Mouse (Mus musculus) ES-Bruce4 (cell line): ENCODE data around the gene Abhd14b. TPM values are rescaled to one million over a fixed set of nuclear protein-coding genes. Genes with fewer than 3 reads are reported as not detected.

Source experiments
- H3K27ac ChIP-seq: 2 replicates; pipeline ENCODE4 v1.5.1; 2012; ENCODE audit warnings: low read length, inconsistent platforms; ENCODE audit not compliant: insufficient read depth
- H3K27me3 ChIP-seq: 2 replicates; pipeline ENCODE4 v1.6.1; 2012; ENCODE audit warnings: mild to moderate bottlenecking, low read length, inconsistent platforms; ENCODE audit not compliant: control insufficient read depth, poor library complexity, insufficient read depth, severe bottlenecking
- H3K36me3 ChIP-seq: 2 replicates; pipeline ENCODE4 v1.6.1; 2012; ENCODE audit warnings: inconsistent platforms, mild to moderate bottlenecking, low read length, moderate library complexity; ENCODE audit not compliant: control insufficient read depth, poor library complexity, insufficient read depth, severe bottlenecking
- H3K4me1 ChIP-seq: one replicate; pipeline ENCODE4 v1.8.1; 2011; ENCODE audit warnings: low read length; ENCODE audit not compliant: control insufficient read depth, insufficient read depth
- H3K4me3 ChIP-seq: 2 replicates; pipeline ENCODE4 v1.5.1; 2011; ENCODE audit warnings: low read depth, mild to moderate bottlenecking, low read length
- H3K9ac ChIP-seq: 2 replicates; pipeline ENCODE4 v1.6.1; 2012; ENCODE audit warnings: low read depth, mild to moderate bottlenecking, inconsistent platforms; ENCODE audit not compliant: poor library complexity, severe bottlenecking
- H3K9me3 ChIP-seq: replicated peaks from 2 replicates; pipeline ENCODE4 v1.6.1; 2012; ENCODE audit warnings: mild to moderate bottlenecking, low read length, inconsistent platforms; ENCODE audit not compliant: control insufficient read depth, poor library complexity, insufficient read depth, severe bottlenecking
- CTCF ChIP-seq: IDR thresholded peaks from one replicate; pipeline ENCODE4 v1.8.1; 2011; ENCODE audit warnings: low read depth, low read length
- EP300 ChIP-seq: IDR thresholded peaks from 2 replicates; pipeline ENCODE4 v1.6.1; 2011; ENCODE audit warnings: low read depth, low read length; ENCODE audit not compliant: insufficient read depth
- POLR2A ChIP-seq: IDR thresholded peaks from one replicate; pipeline ENCODE4 v1.8.1; 2011; ENCODE audit warnings: low read length; ENCODE audit not compliant: insufficient read depth
- polyA plus RNA-seq: library from polyadenylated mRNA; stranded (reverse); fragments of >200 nt; gene quantifications from 2 replicates; pipeline ENCODE4 v1.2.4, GENCODE M21; 2011; ENCODE audit warnings: low read depth; ENCODE audit not compliant: missing spikeins, insufficient read depth, insufficient read length

Gene Abhd14b
- polyA plus RNA-seq, 1 experiment, result 6.7 TPM

DNA sequence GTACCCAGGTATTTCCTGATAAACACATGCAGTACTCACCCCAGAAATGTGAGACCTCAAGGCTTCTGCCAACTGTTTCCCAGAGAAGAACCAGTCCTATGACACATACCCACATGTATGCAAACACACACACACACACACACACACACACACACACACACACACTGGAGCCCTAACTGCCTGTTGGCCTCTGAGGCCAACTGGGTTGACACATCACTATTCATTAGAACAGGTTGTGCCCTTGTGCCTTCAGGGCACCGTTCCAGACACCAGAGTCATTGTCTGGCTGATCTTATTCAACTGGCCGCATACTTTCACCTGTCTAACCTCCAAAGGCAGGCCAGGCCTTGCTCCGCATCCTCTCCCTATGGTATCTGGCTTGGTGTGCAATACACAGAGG lies 35.0 kb upstream of the Abhd14b start:
- Histone ChIP-seq H3K4me3 (no peak overlapping the region), H3K4me1 (no peaks in the 10 kb centered on the region), H3K9me3 (no peaks in the 10 kb centered on the region), H3K27ac (no peak overlapping the region), H3K9ac (no peak overlapping the region), H3K27me3 (no peaks in the 10 kb centered on the region), H3K36me3 (no peaks in the 10 kb centered on the region)
- TF ChIP-seq EP300 (no peak), CTCF (no peak), POLR2A (no peak)

DNA sequence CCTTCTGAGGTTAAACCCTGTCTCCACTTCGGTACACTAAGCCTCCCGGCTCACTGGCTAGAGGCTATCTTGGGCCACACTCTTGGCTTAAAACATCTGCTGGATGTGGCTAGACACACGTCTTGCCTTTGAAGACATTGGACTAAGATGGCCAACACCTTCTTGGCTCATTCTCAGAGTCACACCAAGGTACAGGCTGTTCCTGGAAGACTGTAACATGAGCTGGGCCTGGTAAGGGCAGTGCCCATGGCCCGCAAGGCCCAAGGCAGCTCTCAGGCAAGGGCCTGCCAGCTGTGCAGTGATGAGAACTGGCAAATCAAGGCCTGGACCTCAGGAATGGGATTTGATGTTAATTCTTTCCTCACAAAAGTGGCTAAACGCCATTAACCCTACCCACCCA lies 33.7 kb upstream of the Abhd14b start:
- no peaks in the 10 kb centered on the region for H3K36me3 ChIP-seq
- H3K27ac ChIP-seq, result no peak overlapping the region
- no peaks in the 10 kb centered on the region for H3K4me1 ChIP-seq
- no peaks in the 10 kb centered on the region for H3K27me3 ChIP-seq
- H3K4me3 ChIP-seq, result no peak overlapping the region
- TF ChIP-seq POLR2A (no peak), EP300 (no peak), CTCF (no peak)
- no peak overlapping the region for H3K9ac ChIP-seq
- H3K9me3 ChIP-seq, result no peaks in the 10 kb centered on the region

DNA sequence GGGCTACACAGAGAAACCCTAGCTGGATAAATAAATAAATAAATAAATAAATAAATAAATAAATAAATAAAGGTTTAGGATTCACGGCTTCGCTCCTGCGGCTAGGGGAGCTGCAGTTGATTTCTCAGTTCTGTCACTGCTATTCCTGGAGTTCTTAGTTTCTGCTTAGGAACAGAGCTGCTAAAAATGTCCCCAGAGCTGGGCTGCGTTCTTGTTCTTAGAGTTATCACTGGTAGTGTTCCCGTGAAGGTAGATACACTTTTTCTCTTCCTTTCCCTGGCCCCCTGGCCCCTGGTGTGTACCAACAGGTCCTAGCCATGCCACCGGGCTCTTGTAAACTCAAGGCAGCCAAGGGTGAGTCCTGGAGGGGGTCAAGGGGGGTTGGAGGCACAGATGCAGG lies 30.4 kb upstream of the Abhd14b start:
- no peaks in the 10 kb centered on the region for H3K27me3 ChIP-seq
- no peak overlapping the region for H3K9ac ChIP-seq
- H3K4me3 ChIP-seq, result no peak overlapping the region
- no peaks in the 10 kb centered on the region for H3K9me3 ChIP-seq
- no peaks in the 10 kb centered on the region for H3K4me1 ChIP-seq
- TF ChIP-seq EP300, result no peak
- TF ChIP-seq POLR2A, result no peak
- TF ChIP-seq CTCF, result no peak
- no peak overlapping the region for H3K27ac ChIP-seq
- H3K36me3 ChIP-seq, result no peaks in the 10 kb centered on the region

DNA sequence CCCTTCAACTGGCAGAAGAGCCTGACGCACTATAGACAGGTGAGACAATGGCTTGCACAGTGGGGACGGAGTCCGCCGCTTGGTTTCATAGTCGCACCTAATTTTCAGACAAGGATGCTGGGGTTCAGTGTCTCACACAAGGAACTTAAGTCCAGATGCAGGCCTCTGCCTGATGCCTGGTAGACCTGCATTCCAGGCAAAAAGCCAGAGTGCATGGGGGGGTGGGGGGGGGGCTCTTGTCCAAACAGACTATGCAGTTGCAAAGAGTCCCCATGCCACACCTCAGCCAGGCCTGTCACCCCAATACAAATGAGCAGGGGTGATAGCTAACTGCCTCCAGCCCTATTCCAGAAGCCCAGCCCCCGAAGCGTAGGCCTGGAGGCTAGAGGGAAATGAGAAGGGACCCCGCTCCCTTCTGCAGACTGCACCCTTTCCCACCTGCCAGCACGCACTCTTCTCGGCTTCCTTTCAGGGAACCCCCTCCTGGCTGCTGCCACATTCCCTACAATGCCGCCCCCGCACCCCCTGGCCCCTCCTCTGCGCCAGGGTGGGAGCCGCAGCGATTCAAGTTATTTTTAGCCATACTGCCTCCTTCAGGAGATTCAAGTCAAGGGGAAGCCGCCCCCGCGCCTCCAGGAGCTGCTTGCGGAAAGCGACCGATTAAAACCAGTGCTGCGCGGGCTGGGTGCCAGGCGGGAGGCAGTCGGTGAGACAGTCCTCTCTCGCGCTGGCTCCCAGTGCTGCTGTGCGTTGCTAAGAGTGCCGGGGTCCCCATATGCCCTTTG lies 29.2 kb upstream of the Abhd14b start:
- H3K4me3 ChIP-seq, result peak overlapping the region; percentile 14
- TF ChIP-seq POLR2A, result no peak
- no peak for TF ChIP-seq CTCF
- TF ChIP-seq EP300, result no peak
- H3K27me3 ChIP-seq, result no peaks in the 10 kb centered on the region
- peak overlapping the region; percentile 9 for H3K9ac ChIP-seq
- no peaks in the 10 kb centered on the region for H3K9me3 ChIP-seq
- no peaks in the 10 kb centered on the region for H3K4me1 ChIP-seq
- no peaks in the 10 kb centered on the region for H3K36me3 ChIP-seq
- H3K27ac ChIP-seq, result no peak overlapping the region

DNA sequence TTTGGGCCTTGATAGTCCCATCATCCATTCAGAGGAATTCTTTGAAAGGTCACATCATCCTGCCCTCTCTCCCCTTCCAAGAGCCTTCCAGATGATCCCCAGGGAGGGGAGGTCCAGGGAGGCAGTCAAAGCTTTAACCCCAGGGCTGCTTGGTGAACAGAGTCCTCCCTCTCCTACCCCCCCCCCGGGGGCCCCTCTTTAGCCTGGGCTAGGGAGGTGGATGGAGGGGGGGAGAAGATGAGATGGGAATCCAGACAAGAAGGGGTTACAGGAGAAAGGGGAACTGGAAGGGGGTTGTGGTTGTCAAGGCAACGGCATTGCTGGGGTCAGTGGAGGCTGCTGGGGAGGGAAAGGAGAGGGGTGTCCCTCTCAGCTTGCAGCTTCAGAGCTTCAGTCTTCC lies 26.7 kb upstream of the Abhd14b start:
- TF ChIP-seq POLR2A, result no peak
- TF ChIP-seq EP300, result no peak
- H3K4me1 ChIP-seq, result no peaks in the 10 kb centered on the region
- no peak overlapping the region for H3K9ac ChIP-seq

DNA sequence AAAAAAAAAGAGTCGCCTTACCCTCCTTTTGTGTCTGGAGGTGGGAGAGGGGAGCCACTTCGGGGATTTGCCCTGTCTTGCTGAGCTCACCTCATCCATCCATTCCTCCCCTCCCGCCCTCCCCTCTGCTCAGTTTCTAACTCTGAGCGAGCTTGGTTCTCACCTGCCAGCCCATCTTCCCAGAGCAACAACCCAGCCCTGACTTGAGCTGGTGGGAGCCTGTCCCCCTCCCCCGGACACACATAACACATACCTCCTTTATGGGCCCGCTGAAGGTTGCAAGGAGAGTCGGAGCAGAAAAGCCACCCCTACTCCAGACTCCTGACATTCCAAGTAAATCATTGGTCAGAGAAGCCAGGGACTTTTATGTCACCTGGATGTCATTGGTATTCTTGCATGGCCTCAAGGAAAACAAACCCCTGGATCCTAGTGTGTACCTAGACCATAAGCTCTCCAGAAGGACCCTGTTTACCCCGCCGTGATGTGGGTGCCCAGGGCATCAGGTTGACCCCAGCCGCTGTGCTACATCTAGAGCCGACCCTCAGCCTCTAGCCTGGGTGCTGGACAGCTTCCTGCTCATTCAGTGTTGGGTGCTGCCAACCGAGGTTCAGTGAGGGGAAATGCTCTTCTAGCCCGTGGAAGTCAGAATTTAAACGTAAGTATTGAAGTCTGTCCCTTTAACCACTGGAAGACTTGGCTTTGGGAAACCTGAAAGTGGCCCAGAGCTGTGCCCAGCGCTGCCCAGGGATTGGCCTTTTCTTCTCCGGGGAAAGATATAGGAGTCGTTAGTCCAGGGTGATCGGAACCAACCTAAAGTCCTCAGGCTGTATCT lies 26.0 kb upstream of the Abhd14b start:
- H3K36me3 ChIP-seq, result no peaks in the 10 kb centered on the region
- no peak overlapping the region for H3K27ac ChIP-seq
- no peaks in the 10 kb centered on the region for H3K9me3 ChIP-seq
- H3K4me1 ChIP-seq, result no peaks in the 10 kb centered on the region
- H3K9ac ChIP-seq, result no peak overlapping the region
- H3K4me3 ChIP-seq, result no peak overlapping the region
- TF ChIP-seq POLR2A, result no peak
- TF ChIP-seq EP300, result no peak
- no peak for TF ChIP-seq CTCF
- H3K27me3 ChIP-seq, result no peaks in the 10 kb centered on the region

More for the DNA sequence above, 26.7 kb upstream of the Abhd14b start:
- no peaks in the 10 kb centered on the region for H3K27me3 ChIP-seq
- H3K36me3 ChIP-seq, result no peaks in the 10 kb centered on the region
- H3K9me3 ChIP-seq, result no peaks in the 10 kb centered on the region
- no peak overlapping the region for H3K4me3 ChIP-seq
- H3K27ac ChIP-seq, result no peak overlapping the region
